Mouse (Mus musculus): Measurements from ENCODE around the gene Hmg20b. TPM values are rescaled to one million over a fixed set of nuclear protein-coding genes. Genes with fewer than 3 reads are reported as not detected.

Gene Hmg20b
- polyA plus RNA-seq, 2 experiments = 92.9 to 135 TPM

- Histone ChIP-seq H3K4me1 (ENCODE audit: control insufficient read depth, insufficient read depth, low read length) (peaks cover 10% of the 10 kb centered on the region), H3K9me3 (ENCODE audit: control insufficient read depth, low read length) (no peaks in the 10 kb centered on the region), H3K36me3 (ENCODE audit: control insufficient read depth, insufficient read depth, low read length) (peaks cover 38% of the 10 kb centered on the region), H3K9ac (ENCODE audit: low read depth, low read length, severe bottlenecking) (peak overlapping the region; percentile 84), H3K4me2 (replicated peaks; ENCODE audit: low read depth, low read length, severe bottlenecking) (peak overlapping the region; percentile 86), H3K4me3 (replicated peaks; ENCODE audit: low read length) (peak overlapping the region; percentile 94), H3K27me3 (ENCODE audit: control insufficient read depth, insufficient read depth, low read length) (no peaks in the 10 kb centered on the region), H3K27ac (replicated peaks; ENCODE audit: low read depth, low read length) (peak overlapping the region; percentile 78)
- ATAC-seq (ENCODE audit: low FRiP score, low read depth) = peak; percentile 13; the same call in 1 of the 2 replicates
- DNase-seq (ENCODE audit: low spot score) = no peak
- WGBS = 6% methylated on average over 19 of the region's 19 CpGs
- TF ChIP-seq POLR2A (IDR thresholded peaks at IDR 0.05; ENCODE audit: borderline replicate concordance, extremely low read depth, insufficient read depth, insufficient read length) = no peak
These were observed 34.3 kb upstream of the Hmg20b start for GRCm38 (mm10) chr10:81384605-81384982.

GRCm38 (mm10) chr10:81383802-81384604 lies 33.7 kb upstream of the Hmg20b start, which contains the start of the genes Dohh and Gm48551:
TSS of gene Dohh (plus strand) at chr10:81384428.
TSS of gene Gm48551 (plus strand) at chr10:81384466.
- DNase-seq (ENCODE audit: low spot score) = peak; percentile 98
- ATAC-seq (ENCODE audit: low FRiP score, low read depth) = peak; percentile 93
- H3K4me1 ChIP-seq (ENCODE audit: control insufficient read depth, insufficient read depth, low read length) = peaks cover 8% of the 10 kb centered on the region
- H3K4me2 ChIP-seq (replicated peaks; ENCODE audit: low read depth, low read length, severe bottlenecking) = peak within 1 kb of the TSS; percentile 86
- peak within 1 kb of the TSS; percentile 84 for H3K9ac ChIP-seq (ENCODE audit: low read depth, low read length, severe bottlenecking)
- H3K27ac ChIP-seq (replicated peaks; ENCODE audit: low read depth, low read length) = peak within 1 kb of the TSS; percentile 78
- H3K36me3 ChIP-seq (ENCODE audit: control insufficient read depth, insufficient read depth, low read length) = peaks cover 34% of the 10 kb centered on the region
- TF ChIP-seq POLR2A (IDR thresholded peaks at IDR 0.05; ENCODE audit: borderline replicate concordance, extremely low read depth, insufficient read depth, insufficient read length) = peak; percentile 84; the same call in 1 of the 2 replicates
- H3K4me3 ChIP-seq (replicated peaks; ENCODE audit: low read length) = peak within 1 kb of the TSS; percentile 94
- H3K27me3 ChIP-seq (ENCODE audit: control insufficient read depth, insufficient read depth, low read length) = no peaks in the 10 kb centered on the region
- WGBS = 6% methylated on average over 52 of the region's 54 CpGs
- no peaks in the 10 kb centered on the region for H3K9me3 ChIP-seq (ENCODE audit: control insufficient read depth, low read length)

GRCm38 (mm10) chr10:81382039-81382438 lies 31.8 kb upstream of the Hmg20b start:
- no peak overlapping the region for H3K27ac ChIP-seq (replicated peaks; ENCODE audit: low read depth, low read length)
- H3K4me1 ChIP-seq (ENCODE audit: control insufficient read depth, insufficient read depth, low read length) = peaks cover 14% of the 10 kb centered on the region
- H3K27me3 ChIP-seq (ENCODE audit: control insufficient read depth, insufficient read depth, low read length) = no peaks in the 10 kb centered on the region
- ATAC-seq (ENCODE audit: low FRiP score, low read depth) = no peak
- H3K9ac ChIP-seq (ENCODE audit: low read depth, low read length, severe bottlenecking) = no peak overlapping the region
- 80% methylated on average over 5 of the region's 5 CpGs for WGBS
- DNase-seq (ENCODE audit: low spot score) = no peak
- H3K9me3 ChIP-seq (ENCODE audit: control insufficient read depth, low read length) = no peaks in the 10 kb centered on the region
- H3K4me2 ChIP-seq (replicated peaks; ENCODE audit: low read depth, low read length, severe bottlenecking) = no peak overlapping the region
- H3K4me3 ChIP-seq (replicated peaks; ENCODE audit: low read length) = no peak overlapping the region
- H3K36me3 ChIP-seq (ENCODE audit: control insufficient read depth, insufficient read depth, low read length) = peaks cover 15% of the 10 kb centered on the region
- TF ChIP-seq POLR2A (IDR thresholded peaks at IDR 0.05; ENCODE audit: borderline replicate concordance, extremely low read depth, insufficient read depth, insufficient read length) = no peak

- DNase-seq (ENCODE audit: low spot score) (no peak), ATAC-seq (ENCODE audit: low FRiP score, low read depth) (no peak)
- no peak overlapping the region for H3K4me3 ChIP-seq (replicated peaks; ENCODE audit: low read length)
- no peaks in the 10 kb centered on the region for H3K27me3 ChIP-seq (ENCODE audit: control insufficient read depth, insufficient read depth, low read length)
- H3K4me1 ChIP-seq (ENCODE audit: control insufficient read depth, insufficient read depth, low read length) = peaks cover 16% of the 10 kb centered on the region
- TF ChIP-seq POLR2A (IDR thresholded peaks at IDR 0.05; ENCODE audit: borderline replicate concordance, extremely low read depth, insufficient read depth, insufficient read length) = no peak
- H3K9ac ChIP-seq (ENCODE audit: low read depth, low read length, severe bottlenecking) = no peak overlapping the region
- H3K9me3 ChIP-seq (ENCODE audit: control insufficient read depth, low read length) = no peaks in the 10 kb centered on the region
- no peak overlapping the region for H3K27ac ChIP-seq (replicated peaks; ENCODE audit: low read depth, low read length)
- H3K4me2 ChIP-seq (replicated peaks; ENCODE audit: low read depth, low read length, severe bottlenecking) = no peak overlapping the region
- peaks cover 7% of the 10 kb centered on the region for H3K36me3 ChIP-seq (ENCODE audit: control insufficient read depth, insufficient read depth, low read length)
- 90% methylated on average over 6 of the region's 6 CpGs for WGBS
These were observed 29.6 kb upstream of the Hmg20b start for GRCm38 (mm10) chr10:81379809-81380378.

- no peaks in the 10 kb centered on the region for H3K9me3 ChIP-seq (ENCODE audit: control insufficient read depth, low read length)
- peak overlapping the region; percentile 59 for H3K4me2 ChIP-seq (replicated peaks; ENCODE audit: low read depth, low read length, severe bottlenecking)
- ATAC-seq (ENCODE audit: low FRiP score, low read depth) = no peak
- DNase-seq (ENCODE audit: low spot score) = no peak
- no peak for TF ChIP-seq POLR2A (IDR thresholded peaks at IDR 0.05; ENCODE audit: borderline replicate concordance, extremely low read depth, insufficient read depth, insufficient read length)
- peak overlapping the region; percentile 44 for H3K9ac ChIP-seq (ENCODE audit: low read depth, low read length, severe bottlenecking)
- H3K27ac ChIP-seq (replicated peaks; ENCODE audit: low read depth, low read length) = peak overlapping the region; percentile 55; the same call in 1 of the 2 replicates
- peaks cover 15% of the 10 kb centered on the region for H3K4me1 ChIP-seq (ENCODE audit: control insufficient read depth, insufficient read depth, low read length)
- WGBS = 62% methylated on average over 3 of the region's 3 CpGs
- H3K36me3 ChIP-seq (ENCODE audit: control insufficient read depth, insufficient read depth, low read length) = peaks cover 9% of the 10 kb centered on the region
- H3K27me3 ChIP-seq (ENCODE audit: control insufficient read depth, insufficient read depth, low read length) = no peaks in the 10 kb centered on the region
- H3K4me3 ChIP-seq (replicated peaks; ENCODE audit: low read length) = peak overlapping the region; percentile 49
These were observed 28.9 kb upstream of the Hmg20b start for GRCm38 (mm10) chr10:81379183-81379553.

Data from limb, embryonic 14.5 days (tissue).